Mouse (Mus musculus) cerebellum, postnatal 10 days (tissue): Measurements from ENCODE around the gene Get4.
A peak's percentile ranks its signal among the peaks of the same experiment; 100 is the strongest.

Experiments
- DNase-seq, 2 experiments: peaks; one replicate each; pipeline ENCODE4 v3.0.0; 2021; ENCODE audit warnings: mixed read lengths in 2 of 2

Get4 gene

GRCm38 (mm10) chr5:139243384-139243783 lies 8.7 kb upstream of the Get4 start:
- peak in 1 of 2 experiments; percentile 34 for DNase-seq

GRCm38 (mm10) chr5:139247767-139248166 lies 4.4 kb upstream of the Get4 start:
- DNase-seq, result no peak

- DNase-seq, result peak in 1 of 2 experiments; percentile 25
Measured at GRCm38 (mm10) chr5:139248846-139249245, 3.3 kb upstream of the Get4 start.

DNA sequence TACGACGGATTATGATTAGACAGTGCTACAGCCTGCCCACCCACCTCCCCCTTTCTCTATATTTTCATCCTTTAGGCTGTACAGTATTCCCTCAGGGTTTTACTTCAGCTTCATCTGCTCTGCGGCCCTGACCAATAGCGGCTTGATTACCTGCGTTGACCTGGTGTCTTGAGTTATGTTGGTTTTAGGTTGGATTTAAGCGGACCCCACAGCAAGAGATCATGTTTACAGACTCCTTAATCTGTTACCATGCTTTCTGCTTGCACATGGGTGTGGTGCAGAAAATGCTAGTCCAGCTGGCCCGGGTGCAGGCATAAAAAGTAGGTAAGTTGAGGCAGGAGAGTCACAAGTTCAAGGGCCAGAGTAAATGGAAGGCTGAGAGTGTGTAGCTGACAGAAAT lies 845 bp upstream of the Get4 start:
- DNase-seq, result no peak

DNA sequence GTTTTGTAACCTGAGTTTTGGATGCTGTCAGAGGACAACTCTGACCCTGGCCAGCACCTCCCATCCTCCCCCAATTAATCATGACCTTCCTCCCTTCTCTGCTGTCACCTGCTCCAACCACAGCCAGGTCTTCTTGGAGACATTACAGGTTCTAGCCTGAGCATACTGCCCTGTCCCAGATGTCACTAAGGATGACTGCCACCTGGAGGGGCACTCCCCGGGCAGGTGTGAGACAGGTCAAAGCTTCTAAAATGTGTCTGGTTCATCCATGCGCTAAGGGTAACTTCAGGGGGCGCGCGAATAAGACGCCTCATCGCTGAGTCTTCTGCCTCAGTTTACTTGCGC lies 416 bp upstream of the Get4 start:
- DNase-seq, result no peak

GRCm38 (mm10) chr5:139252910-139253245 lies 754 bp downstream of the Get4 start:
- no peak for DNase-seq

GRCm38 (mm10) chr5:139253301-139253741 lies 1.2 kb downstream of the Get4 start:
- peak; percentile 58 to 60 for DNase-seq

DNA sequence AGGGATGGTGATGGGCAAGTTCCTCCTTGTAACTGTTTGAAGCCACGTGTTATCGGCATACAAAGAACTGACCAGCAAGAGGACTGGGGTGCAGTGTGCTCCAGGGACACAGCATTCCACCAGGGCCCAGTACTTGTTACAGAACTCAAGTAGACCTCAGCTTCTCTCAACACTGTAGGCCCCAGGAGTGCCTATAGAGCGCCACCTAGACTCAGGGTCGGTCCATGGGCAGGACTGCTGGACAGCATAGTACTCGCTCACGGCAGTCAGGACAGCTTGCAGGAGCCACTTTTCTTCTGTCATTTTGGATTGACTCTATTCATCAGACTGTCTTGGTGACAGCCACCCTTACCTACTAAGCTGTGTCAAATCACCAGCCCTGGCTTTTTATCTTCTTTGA lies 2.8 kb downstream of the Get4 start:
- DNase-seq, result no peak

GRCm38 (mm10) chr5:139255777-139256176 lies 3.7 kb downstream of the Get4 start:
- DNase-seq, result no peak

- DNase-seq, result no peak
Measured at GRCm38 (mm10) chr5:139256211-139256765, 4.2 kb downstream of the Get4 start.

- DNase-seq, result no peak
Measured at GRCm38 (mm10) chr5:139257265-139257664, 5.1 kb downstream of the Get4 start.

- DNase-seq, result no peak
Measured at GRCm38 (mm10) chr5:139257818-139258217, 5.7 kb downstream of the Get4 start.

GRCm38 (mm10) chr5:139258371-139259035 lies 6.4 kb downstream of the Get4 start:
- no peak for DNase-seq

DNA sequence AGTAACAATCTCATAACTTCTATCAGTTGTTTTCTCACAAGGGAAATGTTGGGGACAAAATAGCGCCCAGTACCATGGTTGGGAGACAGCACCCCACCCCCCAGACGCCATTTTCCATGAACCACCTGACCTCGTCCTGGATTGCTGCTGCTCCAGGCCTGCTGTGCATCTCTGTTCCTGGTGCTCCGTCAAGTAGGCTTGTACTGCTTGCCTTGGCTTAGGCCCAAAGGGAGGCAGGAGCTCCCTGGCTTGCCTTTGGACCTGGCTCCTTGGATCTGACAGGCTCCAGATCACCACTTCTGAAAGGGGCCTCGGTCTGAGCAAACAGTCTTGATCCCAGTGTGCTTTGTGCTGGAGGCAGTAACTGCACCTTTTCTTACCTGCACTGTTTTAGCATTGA lies 7.7 kb downstream of the Get4 start:
- peak; percentile 39 to 59 for DNase-seq

GRCm38 (mm10) chr5:139261403-139261802 lies 9.3 kb downstream of the Get4 start:
- DNase-seq, result no peak

GRCm38 (mm10) chr5:139267661-139268060 lies 15.5 kb downstream of the Get4 start:
- DNase-seq, result no peak

GRCm38 (mm10) chr5:139270806-139271521 lies 18.8 kb downstream of the Get4 start:
- DNase-seq, result no peak

- DNase-seq, result no peak
Measured at GRCm38 (mm10) chr5:139271994-139272554, 19.9 kb downstream of the Get4 start.

DNA sequence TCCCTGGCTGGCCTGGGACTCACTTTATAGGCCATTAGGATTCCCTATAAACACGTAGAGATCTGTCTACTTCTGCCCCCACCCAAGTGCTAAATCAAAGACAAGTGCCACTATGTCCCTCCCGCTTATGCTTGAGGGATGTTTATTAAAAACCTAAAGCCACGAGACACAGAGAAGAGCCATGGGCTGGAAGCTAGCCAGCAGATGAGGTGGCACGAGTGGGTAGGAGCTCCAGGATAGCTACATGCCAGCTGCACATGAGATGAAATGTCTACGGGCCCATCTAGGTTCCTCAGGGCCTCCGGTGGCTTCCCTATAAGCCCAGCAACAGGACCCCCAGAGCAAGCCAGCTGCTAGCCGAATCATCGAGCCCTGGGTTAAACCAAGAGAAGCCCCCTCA lies 25.2 kb downstream of the Get4 start:
- no peak for DNase-seq

DNA sequence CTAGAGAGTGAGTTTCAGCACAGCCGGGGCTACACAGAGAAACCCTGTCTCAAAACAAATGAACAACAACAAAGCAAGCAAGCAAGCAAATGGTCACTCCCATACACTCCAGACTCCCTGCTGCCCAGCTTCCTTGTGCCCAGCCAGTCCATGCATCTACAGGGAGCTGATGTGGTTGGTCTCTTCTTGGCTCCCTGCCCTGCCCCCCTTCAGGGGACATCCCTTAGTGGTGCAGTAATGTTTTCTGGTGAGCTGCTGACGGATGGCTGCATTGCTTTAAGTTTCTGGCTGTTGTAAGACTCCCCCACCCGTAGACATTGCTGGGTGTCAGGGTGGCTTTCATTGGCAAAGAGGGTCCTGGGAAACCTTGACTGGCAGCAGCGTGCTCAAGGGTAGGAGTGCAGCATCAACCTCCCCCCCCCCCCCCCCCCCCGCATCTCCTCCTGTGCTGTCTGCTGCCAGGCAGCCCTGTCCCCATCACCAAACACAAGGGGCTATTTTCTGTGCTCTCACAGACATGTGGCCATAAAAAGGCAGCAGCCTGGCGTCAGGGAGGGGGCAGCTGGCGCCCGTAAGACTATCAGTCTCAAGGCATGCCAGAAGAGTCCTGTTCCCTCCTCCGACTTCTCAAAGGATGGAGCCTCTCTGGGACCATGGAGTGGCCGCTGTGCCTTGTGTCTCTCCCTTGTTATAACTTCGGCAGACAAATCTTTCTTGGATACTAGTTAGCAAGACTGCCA lies 29.4 kb downstream of the Get4 start:
- DNase-seq, result peak; percentile 48 to 53

DNA sequence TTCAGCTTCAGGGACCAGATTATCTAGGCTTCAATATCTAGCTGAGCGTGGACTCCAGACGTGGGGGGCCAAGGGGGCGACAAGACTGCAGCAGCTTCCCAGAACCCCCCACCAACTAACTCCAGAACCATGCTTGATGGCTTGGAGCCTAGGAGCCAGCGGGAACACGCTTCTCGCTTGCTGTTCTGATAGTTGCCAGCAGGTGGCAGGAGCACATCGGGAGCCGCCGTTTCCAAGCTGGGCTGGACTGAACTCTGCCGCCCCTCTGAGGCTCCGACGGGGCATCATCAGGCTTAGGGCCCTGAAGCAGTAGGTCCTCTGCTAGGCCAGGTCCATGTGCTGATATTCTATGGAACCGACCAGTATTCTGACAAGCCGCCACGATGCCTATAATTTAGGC lies 30.1 kb downstream of the Get4 start:
- peak; percentile 91 to 95 for DNase-seq

DNA sequence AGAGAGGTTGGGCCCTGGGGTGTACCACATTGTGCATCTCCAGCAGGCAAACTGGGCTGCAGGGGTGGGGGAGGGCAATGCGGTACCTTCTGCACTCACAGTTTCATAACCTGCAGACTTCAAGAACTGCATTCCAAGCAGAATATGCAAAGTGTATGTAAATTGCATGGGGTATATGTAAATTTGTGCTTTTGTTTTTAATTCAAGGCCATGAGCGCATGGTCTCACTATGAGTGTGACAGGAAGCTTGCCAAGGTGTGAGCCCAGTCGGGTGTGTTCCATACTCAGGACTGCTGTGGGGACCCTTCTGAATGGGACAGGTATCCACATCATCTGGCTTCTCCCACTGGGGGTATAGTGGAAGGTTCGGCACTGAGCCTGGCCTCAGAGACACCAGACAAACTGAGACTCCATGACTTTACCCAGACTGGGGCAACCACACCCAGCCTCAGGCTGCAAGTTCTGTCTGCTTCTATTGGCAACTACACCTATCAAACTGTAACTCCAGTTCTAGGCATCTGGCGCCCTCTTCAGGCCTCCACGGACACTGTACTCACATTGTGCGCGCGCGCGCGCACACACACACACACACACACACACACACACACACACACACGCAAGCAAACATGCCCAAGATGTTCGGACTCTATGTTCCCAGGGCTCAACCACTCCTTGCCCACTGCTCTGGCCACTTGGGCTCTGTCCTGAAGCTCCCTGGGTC lies 31.5 kb downstream of the Get4 start:
- DNase-seq, result no peak
